Mouse (Mus musculus) telencephalon, adult 2 months (tissue): ENCODE measurements around the gene Lgr6.
A peak's percentile ranks its signal among the peaks of the same experiment; 100 is the strongest.

Experiments
- DNase-seq: peaks from one replicate; pipeline ENCODE4 v3.0.0-alpha.2; 2011; ENCODE audit warnings: low read depth, low spot score

The Lgr6 gene

DNA sequence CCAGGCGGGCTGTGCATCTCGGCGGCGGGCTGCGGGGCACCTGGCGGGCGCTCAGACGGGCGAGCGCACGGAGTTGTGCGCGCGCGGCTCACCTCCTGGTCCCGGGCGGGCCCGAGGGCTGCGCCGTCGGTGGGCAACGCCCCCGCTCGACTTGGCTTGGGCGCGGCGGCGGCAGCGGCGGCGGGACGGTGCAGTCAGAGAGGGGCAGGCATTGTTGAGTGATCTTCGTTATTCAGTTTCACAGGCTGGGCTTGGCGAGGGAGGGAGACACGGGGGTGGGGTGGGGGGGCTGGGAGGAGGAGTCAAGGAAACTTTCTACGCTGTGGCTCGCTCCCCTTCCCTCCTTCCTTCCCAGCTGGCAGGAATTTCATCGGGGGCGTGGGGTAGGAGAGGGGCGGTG is at the start of gene Lgr6:
Gene Lgr6 (minus strand): TSS at position 153 of the 400 bp plus-strand sequence.
- DNase-seq, result no peak

GRCm38 (mm10) chr1:135154411-135154959 is 49.4 kb upstream of the Lgr6 start:
- peak; percentile 80 for DNase-seq

DNA sequence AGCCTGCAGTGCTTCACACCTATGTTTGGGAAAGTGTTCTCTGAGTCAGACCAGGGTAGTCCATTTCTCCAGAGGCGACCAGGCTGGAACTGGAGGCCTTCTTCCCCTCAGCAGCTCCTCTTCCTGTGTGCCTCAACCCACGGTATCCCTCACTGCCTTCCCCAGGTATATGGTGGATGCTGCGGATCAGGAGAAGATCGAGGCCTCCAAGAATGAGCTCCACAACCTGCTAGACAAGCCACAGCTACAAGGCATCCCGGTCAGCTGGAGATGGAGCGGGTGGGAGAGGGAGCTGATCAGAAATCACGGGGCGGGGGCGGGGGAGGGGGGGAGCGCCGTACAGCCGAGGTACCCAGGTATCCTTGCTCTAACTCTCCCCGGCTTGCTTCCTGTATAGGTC is 48.9 kb upstream of the Lgr6 start:
- DNase-seq, result no peak

DNA sequence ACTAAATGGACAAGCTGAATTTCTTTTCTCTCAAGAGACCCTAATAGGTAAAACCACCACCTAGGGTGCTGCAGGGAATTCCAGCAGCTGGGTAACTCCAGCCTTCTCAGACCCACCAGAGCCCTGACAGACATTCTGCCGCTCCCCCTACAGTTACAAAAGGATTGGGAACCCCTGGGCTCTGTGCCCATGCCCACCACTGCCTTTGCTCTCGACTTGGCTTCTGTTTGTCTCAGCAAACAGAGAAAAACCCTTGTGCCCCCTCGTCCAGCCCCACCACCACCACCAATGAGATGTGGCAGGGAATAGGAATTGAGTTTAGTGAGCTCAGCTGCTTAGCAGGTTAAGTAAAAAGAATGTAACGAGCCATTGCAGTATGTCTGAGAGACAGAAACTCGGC is 43.9 kb upstream of the Lgr6 start:
- no peak for DNase-seq

DNA sequence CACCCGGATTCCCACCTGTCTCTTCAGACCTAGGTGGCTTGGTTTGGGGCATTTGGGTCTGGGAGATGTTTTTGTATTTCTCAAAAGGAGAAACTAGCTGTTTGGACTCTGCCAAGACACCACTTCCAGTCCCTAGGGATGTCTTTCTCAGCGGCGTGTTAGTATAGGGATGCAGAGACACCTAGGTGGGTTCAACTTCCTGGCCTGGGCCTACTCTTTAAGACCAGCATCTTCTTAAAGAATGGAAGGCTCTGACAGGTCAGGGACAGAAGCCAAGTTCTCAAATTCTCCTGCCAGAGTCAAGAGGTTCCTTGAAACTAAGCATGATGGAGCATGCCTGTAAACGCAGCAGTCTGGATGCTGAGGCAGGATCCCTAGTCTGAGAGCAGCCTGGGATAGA is 43.4 kb upstream of the Lgr6 start:
- no peak for DNase-seq

GRCm38 (mm10) chr1:135147702-135148058 is 42.6 kb upstream of the Lgr6 start:
- no peak for DNase-seq

DNA sequence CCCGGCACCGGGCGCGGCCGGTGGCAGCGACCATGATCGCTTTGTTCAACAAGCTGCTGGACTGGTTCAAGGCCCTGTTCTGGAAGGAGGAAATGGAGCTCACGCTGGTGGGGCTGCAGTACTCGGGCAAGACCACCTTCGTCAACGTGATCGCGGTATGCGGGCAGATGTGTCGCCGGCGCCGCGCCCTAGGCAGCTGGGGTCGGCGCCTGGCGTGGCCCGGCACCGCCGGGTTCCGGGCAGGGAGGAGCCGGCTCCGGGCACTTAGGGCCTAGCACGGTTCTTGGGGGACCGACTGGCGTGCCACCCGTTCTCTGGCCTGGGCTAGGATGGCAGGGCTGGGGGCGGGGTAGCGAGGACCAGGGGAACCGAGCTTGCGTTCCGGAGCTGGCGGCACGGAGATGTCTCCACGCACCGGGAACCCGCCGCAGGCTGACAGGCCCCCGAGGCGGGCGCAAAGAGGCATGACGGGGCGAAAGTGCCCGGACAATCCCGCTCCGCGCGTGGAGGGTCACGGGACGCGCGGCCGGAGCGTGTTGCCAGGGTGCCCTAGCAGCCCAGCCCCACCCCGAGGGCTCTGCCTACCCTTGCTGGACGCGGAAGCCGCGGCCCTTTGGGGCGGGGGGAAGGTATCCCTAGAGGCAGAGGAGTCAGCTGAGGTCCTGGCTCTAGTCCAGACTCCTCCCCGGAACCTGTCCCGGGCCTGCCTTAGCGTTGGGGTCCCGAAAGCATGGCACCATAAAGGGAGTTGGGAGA is 42.0 kb upstream of the Lgr6 start:
- DNase-seq, result no peak

DNA sequence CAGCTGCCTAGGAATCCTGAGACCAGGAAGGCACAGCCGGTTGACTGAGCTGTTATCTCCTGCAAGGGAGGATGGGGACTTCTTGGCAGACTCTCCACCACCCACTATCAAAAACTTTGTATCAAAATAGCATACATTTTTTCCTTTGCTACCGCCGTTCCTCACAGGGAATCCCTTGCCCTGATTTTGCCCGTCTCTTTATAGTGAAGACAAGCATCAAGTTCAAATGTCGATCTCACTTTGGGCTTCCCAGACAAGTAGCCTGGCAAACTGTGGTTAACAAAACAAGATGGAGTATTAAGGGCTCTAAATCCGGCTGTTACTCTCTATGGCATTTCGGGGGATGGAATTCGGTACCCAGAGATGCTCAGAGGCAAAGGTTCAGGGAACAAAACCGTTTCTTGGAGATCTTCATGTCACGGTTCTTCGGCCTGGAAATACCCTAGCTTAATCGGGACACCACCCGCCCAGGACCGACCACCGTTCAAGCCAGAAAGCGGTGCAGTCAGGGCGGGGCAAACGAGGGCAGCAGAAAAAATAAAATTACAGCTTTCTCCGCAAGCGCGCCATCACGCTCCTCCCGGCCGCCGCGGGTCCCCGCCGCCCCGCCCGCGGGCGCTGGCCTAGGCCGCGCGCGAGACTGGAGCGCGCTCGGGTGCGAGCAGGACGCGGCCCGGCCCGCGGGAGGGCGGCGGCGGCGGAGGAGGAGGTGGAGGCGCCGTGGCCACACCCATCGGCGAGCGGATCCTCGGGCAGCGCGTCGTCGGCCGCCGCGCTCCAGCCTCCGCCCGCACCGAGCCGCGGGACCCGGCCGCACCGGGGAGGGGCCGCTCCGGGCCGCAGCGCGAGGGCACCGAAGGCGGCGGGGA is 41.2 kb upstream of the Lgr6 start, which contains the start of gene Arl8a:
Gene Arl8a (plus strand): TSS at position 748 of the 869 bp plus-strand sequence.
- peak; percentile 45 for DNase-seq

GRCm38 (mm10) chr1:135143940-135144339 is 38.9 kb upstream of the Lgr6 start:
- DNase-seq, result no peak

DNA sequence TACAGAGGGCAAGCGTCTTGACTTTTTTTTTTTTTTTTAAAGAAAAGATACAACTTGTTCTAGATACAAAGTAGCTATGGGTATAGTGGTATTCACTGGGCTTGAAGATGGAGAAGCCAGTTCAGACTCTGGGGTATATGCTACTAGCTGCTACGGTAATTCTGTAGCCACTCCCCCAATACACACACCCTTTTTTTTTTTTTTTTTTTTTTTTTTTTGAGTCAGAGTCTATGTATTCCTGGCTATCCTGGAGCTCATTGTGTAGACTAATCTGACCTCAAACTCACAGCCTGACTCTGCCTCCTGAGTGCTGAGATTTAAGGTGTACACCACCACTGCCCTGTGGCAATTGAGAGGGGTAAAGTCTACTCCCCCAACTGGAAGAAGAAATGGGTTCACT is 37.4 kb upstream of the Lgr6 start:
- DNase-seq, result no peak

DNA sequence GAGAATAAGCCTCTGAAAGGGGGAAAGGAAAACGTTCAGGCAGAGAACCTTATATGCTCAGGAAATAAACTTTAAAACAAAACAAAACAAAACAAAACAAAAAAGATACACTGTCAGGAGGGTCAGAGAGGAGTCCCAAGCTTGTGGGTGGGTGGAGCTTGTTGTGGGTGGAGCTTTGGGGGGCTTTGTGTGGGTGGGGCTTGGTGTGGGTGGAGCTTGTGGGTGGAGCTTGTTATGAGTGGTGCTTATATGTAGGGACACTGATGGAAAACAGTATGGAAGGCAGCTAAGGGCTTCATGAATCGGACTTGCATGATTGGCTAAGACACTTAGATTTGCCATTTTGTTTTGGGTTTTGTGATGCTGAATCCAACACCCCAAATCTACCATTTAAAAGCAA is 34.8 kb upstream of the Lgr6 start:
- no peak for DNase-seq

- no peak for DNase-seq
These were observed 31.4 kb upstream of the Lgr6 start for GRCm38 (mm10) chr1:135136500-135136899.

DNA sequence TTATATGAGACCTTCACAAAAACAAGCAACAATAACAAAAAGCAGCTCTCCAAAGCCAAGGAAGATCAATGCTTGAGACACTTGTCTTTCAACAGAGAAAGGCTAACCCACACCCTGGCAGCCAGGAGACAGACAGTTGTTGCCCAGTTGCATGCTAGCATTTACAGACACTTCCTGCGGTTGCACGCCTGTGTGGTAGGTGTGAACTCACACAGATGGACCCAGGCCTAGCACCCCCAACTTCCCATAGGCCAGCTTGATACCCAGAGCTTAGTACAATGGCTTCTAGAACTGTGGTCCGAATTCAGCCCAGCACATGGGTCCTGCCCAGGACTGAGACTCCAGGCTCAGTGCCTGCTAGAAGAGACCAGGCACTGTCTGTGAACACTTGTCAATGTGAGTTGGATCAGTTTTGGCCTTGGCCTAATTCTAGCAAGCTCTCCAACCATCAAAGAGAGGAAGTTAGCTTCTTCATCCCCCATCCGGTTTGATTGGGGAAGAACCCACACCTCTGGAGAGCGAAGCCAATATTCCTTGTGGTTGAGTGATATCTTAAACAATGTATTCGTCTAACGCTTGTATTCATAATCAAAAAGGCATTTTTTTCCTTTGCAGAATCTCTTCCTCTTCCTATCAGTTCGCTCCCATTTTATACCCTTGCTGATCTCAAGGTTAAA is 30.2 kb upstream of the Lgr6 start:
- no peak for DNase-seq

- no peak for DNase-seq
These were observed 28.8 kb upstream of the Lgr6 start for GRCm38 (mm10) chr1:135133678-135134435.

DNA sequence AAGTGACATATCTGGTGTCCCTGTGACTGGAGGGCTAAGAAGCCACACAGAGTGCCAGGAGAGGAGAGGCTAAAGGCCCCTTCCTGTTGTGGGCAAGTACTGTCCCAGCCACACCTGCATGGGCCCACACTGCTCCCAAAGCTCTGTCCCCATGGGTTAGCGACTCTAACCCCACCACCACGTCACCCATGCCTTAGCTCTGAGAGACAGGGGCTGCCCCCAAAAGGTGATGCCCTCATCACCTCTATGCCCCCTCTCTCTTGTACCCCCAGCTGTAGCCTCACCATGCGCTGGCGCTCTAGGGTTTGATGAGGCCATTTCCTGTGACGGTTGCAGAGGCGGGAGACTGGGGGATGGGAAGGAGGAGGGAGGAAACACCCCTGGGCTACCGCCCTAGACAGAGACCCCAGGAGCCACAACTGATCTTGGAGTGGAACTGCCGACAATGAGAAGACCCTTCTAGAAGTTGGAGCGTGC is 27.9 kb upstream of the Lgr6 start:
- no peak for DNase-seq

- no peak for DNase-seq
These were observed 27.4 kb upstream of the Lgr6 start, which contains the start of gene Ptpn7 for GRCm38 (mm10) chr1:135132473-135132872. Ptpn7 (plus strand) TSS chr1:135132700.

DNA sequence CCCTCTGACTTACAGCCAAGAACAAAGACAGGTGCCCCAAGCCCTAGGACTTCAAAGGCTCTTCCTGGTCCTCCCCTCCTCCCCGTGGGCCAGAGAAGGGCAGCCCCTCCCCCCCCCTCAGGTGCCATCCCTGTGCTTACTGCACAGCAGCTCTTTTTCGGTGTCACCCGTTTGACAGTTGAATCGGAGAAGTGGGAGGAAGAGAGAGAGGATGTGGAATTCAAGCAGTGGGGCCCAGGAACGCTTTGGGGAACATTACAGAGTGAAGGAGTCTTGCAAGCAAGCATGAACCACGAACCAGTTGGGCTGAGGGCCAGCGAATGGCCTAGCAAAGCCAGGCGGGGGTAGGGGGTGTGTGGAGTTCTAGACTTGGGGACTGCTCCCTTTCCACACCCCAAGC is 26.5 kb upstream of the Lgr6 start:
- DNase-seq, result no peak

DNA sequence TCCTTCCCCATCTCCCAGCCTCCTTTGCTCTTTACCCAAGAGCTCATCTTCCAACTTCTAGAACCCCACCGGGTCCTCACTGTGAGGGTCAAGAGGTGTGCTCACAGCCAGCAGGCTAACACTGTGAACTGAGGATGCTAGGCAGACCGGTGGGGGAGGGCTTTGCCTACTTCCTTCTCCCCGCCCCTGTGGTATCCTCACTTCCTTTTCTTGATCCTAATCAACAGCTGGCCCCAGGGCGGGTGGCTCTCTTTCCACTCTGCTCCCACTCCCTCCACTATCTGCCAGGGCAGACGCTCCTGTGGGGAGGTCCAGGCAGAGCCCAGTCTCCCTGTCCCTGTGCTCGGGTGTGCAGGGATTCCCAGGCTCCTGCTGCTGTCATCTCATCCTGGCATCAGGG is 26.0 kb upstream of the Lgr6 start:
- DNase-seq, result no peak

DNA sequence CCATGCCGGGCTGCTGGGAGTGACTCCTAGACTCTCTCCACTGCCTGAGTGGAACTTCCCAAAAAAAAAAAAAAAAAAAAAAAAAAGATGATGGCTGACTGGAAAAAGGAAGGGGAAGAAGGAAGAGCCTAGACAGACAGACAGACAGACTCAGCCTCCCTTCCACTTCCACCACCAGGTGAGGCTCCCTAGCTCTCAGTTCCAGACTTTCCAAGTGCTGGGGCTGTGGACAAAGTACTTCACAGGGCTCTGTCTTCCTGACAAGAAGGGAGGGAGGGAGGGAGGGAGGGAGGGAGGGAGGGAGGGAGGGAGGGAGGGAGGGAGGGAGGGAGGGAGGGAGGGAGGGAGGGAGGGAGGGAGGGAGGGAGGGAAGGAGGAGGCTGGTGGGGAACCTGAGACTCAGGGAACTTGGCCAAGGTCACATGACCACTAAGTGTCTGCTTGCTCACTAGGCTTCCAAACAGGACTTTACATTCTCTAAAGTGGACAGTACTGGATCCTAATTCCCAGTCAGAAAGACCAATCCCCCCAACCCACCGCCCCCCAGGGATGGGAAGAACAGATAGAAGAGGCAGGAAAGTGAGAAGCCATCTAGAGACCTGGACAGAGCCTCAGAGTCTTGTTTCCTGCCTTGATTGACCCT is 25.4 kb upstream of the Lgr6 start:
- DNase-seq, result no peak

DNA sequence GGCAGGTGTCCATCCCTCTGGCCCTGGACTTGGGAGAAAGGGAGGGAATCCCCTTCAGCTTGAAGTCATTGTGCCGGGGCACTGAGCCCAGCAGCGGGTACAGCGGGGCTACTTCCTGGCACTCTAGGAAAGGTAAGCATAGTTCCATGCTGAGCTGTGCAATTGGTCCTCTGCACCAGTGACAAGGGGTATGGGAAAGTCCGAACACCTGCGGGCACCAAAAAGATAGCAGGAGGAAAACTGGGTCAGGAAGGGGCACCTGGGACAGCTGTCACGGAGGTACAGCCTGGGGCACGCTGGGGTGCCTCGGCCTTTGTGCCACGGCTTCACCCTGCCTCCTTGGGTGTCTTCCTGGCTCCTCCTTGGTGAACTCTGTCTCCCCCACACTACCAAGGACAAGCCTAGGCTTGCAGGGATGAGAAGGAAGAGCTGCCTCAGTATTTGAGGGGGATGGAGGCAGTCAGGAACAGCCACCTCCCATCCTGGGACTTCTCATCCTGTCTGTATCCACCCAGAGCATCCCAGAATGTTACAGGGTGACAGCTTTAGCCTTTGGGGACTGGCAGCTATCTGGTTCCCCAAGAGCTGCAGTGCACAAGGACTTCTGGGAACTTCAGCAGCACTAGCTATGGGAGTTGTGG is 24.6 kb upstream of the Lgr6 start:
- no peak for DNase-seq
